Mouse (Mus musculus) thymus, adult 2 months (tissue): ENCODE data around the gene Oxld1.

Source experiments
- CTCF ChIP-seq: fragments of 200-500 bp; IDR thresholded peaks from 2 replicates; pipeline ENCODE4 v1.5.1; 2012; ENCODE audit warnings: mild to moderate bottlenecking, control low read depth, low read length, moderate library complexity, borderline replicate concordance; ENCODE audit not compliant: control insufficient read depth, poor library complexity, insufficient read depth; ENCODE audit errors: extremely low read depth
- POLR2A ChIP-seq: fragments of 200-500 bp; IDR thresholded peaks from 2 replicates; pipeline ENCODE4 v1.6.1; 2012; ENCODE audit warnings: mild to moderate bottlenecking, low read length, control low read depth, moderate library complexity; ENCODE audit not compliant: control insufficient read depth, poor library complexity, insufficient read depth; ENCODE audit errors: extremely low read depth

DNA sequence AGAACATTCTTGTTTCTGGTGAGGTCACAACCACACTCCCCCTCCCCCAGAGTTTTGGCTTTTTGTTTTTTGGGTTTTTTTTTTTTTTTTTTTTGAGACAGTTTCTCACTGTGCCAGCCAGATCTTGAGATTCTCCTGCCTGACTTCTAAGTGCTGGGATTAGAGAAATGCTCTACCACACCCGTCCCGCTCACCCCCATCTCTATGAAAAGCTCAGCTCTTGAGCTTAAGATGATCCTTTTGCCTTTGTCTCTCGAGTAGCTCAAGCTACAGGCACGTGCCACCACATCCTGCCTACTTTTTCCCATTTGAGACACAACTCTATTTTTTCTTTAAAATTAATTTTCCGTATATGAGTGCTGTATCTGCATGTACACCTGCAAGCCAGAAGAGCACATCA lies 6.5 kb upstream of the Oxld1 start:
- TF ChIP-seq CTCF (no peak), POLR2A (no peak)
